Mouse (Mus musculus): ENCODE measurements around the gene Brap. TPM values are rescaled to one million over a fixed set of nuclear protein-coding genes. Genes with fewer than 3 reads are reported as not detected.
"Not testable (repeated sequence)": the region's sequence is repeated elsewhere in the genome, so short reads cannot be mapped to it uniquely, and the experiment has no call there.

Gene Brap
- polyA plus RNA-seq, 1 experiment from 2014 or later, result 37.6 TPM

DNA sequence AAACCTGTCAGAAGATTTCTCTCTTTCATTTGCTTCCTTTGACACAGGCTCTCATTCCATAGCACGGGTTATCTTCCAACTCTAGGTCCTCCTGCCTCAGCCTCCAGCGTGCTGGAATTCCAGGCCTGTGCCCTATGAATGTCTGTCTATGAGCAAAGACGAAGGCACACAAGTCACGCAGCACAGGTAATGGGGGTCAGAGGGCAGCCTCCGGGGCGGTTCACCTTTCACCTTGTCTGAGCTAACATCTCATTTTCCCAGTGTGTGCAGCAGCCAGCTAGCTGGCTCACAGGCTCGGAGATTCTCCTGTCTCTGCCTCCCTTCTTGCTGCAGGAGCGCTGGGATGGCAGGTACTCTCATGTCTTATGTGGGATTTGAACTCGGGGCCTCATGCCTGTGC lies 20.8 kb upstream of the Brap start:
- Histone ChIP-seq H3K27me3 (replicated peaks) (no peaks in the 10 kb centered on the region), H3K4me1 (no peaks in the 10 kb centered on the region), H3K4me2 (no peak overlapping the region), H3K9ac (no peak overlapping the region), H3K36me3 (no peaks in the 10 kb centered on the region), H3K27ac (no peak overlapping the region), H3K9me3 (no peaks in the 10 kb centered on the region), H3K4me3 (replicated peaks) (no peak overlapping the region)
- ATAC-seq (ENCODE audit: insufficient read depth, low FRiP score, low read depth), result no peak
- 85% methylated on average over 9 of the region's 9 CpGs for WGBS

DNA sequence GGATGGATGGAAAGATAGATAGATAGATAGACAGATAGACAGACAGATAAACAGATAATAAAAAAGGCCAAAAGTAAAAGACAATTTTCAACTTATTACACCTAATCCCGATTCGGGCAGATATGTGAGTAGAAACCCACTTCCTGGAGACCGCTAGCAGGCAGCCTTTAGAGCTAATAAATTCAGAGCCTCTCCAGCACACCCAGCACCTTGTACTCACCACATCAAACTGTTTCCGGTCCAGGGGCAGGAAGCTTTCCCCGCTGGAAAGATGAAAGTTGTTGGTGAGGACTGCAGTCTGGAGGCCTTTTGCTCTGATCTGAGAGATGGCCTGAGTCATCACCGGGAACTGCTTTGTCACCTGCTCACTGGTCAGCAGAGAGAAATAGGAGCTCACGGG lies 11.2 kb upstream of the Brap start:
- H3K27me3 ChIP-seq (replicated peaks), result no peaks in the 10 kb centered on the region
- 80% methylated on average over 7 of the region's 7 CpGs for WGBS
- no peak for ATAC-seq (ENCODE audit: insufficient read depth, low FRiP score, low read depth)
- H3K4me1 ChIP-seq, result no peaks in the 10 kb centered on the region
- no peak overlapping the region for H3K4me3 ChIP-seq (replicated peaks)
- no peaks in the 10 kb centered on the region for H3K36me3 ChIP-seq
- H3K4me2 ChIP-seq, result no peak overlapping the region
- H3K27ac ChIP-seq, result no peak overlapping the region
- H3K9ac ChIP-seq, result no peak overlapping the region
- no peaks in the 10 kb centered on the region for H3K9me3 ChIP-seq

DNA sequence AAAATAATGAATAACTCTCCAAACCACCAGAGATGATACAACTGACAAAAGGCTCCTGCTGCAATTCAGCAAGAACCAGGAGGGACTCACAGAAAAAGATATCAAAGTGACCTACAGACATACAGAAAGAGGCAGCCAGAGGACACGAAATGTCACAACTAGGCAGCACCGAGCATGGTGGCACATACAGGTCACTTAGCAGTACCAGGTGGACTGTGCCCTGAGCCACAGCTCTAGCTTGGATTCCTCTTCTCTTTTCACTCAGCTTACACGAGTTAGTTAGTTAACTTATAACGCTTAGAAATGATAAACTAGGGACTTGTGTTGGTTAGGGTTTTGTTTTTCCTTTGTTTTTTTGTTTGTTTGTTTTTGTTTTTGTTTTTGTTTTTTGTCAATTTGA lies 5.8 kb upstream of the Brap start:
- ATAC-seq (ENCODE audit: insufficient read depth, low FRiP score, low read depth), result no peak
- Histone ChIP-seq H3K9me3 (no peaks in the 10 kb centered on the region), H3K4me2 (no peak overlapping the region), H3K4me3 (replicated peaks) (no peak overlapping the region), H3K36me3 (no peaks in the 10 kb centered on the region), H3K27me3 (replicated peaks) (no peaks in the 10 kb centered on the region), H3K27ac (no peak overlapping the region), H3K9ac (no peak overlapping the region), H3K4me1 (no peaks in the 10 kb centered on the region)
- 82% methylated on average over 4 of the region's 4 CpGs for WGBS

DNA sequence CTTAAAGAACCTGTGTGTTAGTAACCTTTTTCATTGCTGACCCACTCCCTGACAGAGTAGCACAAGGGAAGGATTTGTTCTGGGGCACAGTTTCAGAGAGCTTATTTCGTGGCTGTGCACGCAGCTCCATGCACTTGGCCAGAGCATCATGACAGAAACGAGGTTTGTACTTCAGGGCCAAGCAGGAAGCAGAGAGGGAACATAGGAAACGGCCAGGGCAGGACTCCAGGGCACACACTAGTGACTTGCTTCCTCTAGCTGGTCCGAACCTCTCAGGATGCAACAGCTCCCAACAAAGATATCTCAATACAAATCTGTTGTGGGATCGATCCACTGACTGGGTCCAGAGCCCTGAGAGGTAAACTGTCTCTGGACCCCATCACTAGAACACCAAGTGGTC lies 3.5 kb upstream of the Brap start:
- not testable (repeated sequence) for H3K4me3 ChIP-seq (replicated peaks); H3K36me3 ChIP-seq; ATAC-seq (ENCODE audit: insufficient read depth, low FRiP score, low read depth); H3K4me2 ChIP-seq; H3K27ac ChIP-seq; H3K9me3 ChIP-seq; H3K9ac ChIP-seq; H3K27me3 ChIP-seq (replicated peaks)
- H3K4me1 ChIP-seq, result peaks cover 11% of the 10 kb centered on the region
- WGBS, result 73% methylated on average over 6 of the region's 6 CpGs

DNA sequence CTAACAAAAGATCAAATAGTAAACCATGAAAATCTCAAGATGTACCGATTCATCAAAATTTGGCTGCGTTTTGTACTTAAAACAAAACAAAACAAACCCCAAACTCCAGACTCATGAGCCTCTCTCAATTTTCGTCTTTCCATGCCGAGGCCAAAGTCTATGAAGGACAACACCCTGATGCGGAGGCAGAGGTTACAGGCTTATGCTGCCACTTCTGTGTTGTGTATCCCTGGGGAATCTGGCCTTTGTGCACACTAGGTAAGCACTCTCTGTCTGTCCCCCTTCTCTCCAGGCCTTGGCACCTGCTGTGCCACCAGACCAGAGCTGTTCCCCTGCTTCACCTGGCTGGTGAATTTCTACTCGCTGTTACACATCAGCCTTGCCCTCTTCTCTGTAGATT lies 2.7 kb upstream of the Brap start:
- not testable (repeated sequence) for H3K27ac ChIP-seq; H3K9ac ChIP-seq; H3K36me3 ChIP-seq; H3K4me3 ChIP-seq (replicated peaks); H3K4me2 ChIP-seq; H3K27me3 ChIP-seq (replicated peaks); ATAC-seq (ENCODE audit: insufficient read depth, low FRiP score, low read depth); H3K9me3 ChIP-seq
- WGBS, result 84% methylated on average over 6 of the region's 6 CpGs
- H3K4me1 ChIP-seq, result peaks cover 11% of the 10 kb centered on the region

DNA sequence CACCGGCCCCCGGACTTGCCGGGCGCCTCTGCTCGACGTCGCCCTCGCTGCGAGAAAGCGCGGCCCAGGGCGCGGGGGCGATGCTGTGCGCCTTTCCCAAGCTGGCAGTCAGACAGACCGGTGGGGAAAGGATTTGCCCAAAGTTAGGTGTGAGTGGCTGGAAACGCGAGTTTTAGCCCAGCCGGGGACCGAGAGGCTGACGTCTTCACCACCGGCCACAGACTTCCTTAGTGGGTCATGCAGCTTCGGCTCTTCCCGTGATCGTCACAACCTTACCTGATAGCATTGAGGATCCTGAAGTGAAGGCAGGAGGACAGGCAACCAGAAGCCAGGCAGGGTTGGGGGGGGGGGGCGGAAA lies 513 bp downstream of the Brap start:
- WGBS, result under 1% methylated on average over 26 of the region's 26 CpGs
- H3K27me3 ChIP-seq (replicated peaks), result no peaks in the 10 kb centered on the region

DNA sequence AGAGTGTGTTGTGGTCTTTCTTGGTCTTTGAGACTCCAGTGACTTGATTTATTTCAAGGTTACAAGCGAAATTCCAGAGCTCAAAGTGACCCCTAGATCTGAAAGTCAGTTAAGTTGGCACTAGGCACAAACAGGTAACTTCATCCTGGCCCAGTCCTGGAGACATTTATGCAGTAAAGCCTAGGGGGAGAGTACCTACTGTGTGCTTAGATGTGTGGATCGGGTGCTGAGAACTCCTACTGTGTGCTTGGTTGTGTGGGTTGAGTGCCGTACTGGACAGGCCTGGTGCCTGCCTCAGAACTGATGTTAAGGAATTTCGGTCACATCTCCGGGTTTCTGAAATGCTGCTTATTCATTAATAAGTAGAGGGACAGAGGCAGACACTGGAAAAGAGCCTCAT lies 1.1 kb downstream of the Brap start:
- H3K4me1 ChIP-seq, result peaks cover 11% of the 10 kb centered on the region
- peaks cover 14% of the 10 kb centered on the region; the same call in 1 of the 2 replicates for H3K36me3 ChIP-seq
- peak overlapping the region; percentile 86 for H3K4me2 ChIP-seq
- H3K27me3 ChIP-seq (replicated peaks), result no peaks in the 10 kb centered on the region
- H3K27ac ChIP-seq, result no peak overlapping the region
- H3K4me3 ChIP-seq (replicated peaks), result peak overlapping the region; percentile 97
- no peak for ATAC-seq (ENCODE audit: insufficient read depth, low FRiP score, low read depth)
- H3K9ac ChIP-seq, result peak overlapping the region; percentile 92
- WGBS, result 75% methylated on average over 5 of the region's 5 CpGs
- H3K9me3 ChIP-seq, result no peaks in the 10 kb centered on the region

More for the DNA sequence above, 513 bp downstream of the Brap start:
- Histone ChIP-seq H3K4me1 (peaks cover 11% of the 10 kb centered on the region), H3K9me3 (no peaks in the 10 kb centered on the region), H3K9ac (peak overlapping the region; percentile 92), H3K27ac (peak overlapping the region; percentile 64), H3K4me2 (peak overlapping the region; percentile 86), H3K36me3 (peaks cover 10% of the 10 kb centered on the region; the same call in 1 of the 2 replicates), H3K4me3 (replicated peaks) (peak overlapping the region; percentile 97)
- ATAC-seq (ENCODE audit: insufficient read depth, low FRiP score, low read depth), result no peak

DNA sequence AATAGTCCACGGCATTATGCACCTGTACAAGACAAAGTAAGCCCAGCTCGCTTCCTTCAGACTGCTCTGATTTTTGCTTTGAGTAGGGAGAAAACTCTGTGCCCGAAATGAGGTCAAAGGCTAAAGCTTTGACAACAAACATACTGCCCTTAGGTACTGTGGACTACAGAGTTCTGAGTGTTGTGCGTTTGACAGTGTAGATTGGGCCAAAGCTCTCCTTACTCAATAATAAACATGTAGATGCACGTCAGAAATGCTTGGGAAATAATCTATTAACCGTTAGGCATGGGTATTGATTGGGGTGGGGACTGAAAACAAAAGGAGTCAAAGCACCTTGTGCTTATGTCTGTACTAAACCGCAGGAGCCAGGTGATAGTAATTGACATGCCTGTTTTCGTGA lies 3.1 kb downstream of the Brap start:
- H3K9ac ChIP-seq, result no peak overlapping the region
- no peak overlapping the region for H3K4me3 ChIP-seq (replicated peaks)
- H3K36me3 ChIP-seq, result peaks cover 14% of the 10 kb centered on the region; the same call in 1 of the 2 replicates
- no peak overlapping the region for H3K27ac ChIP-seq
- 80% methylated on average over 8 of the region's 8 CpGs for WGBS
- peaks cover 11% of the 10 kb centered on the region for H3K4me1 ChIP-seq
- no peak overlapping the region for H3K4me2 ChIP-seq
- H3K27me3 ChIP-seq (replicated peaks), result no peaks in the 10 kb centered on the region
- no peak for ATAC-seq (ENCODE audit: insufficient read depth, low FRiP score, low read depth)
- no peaks in the 10 kb centered on the region for H3K9me3 ChIP-seq

DNA sequence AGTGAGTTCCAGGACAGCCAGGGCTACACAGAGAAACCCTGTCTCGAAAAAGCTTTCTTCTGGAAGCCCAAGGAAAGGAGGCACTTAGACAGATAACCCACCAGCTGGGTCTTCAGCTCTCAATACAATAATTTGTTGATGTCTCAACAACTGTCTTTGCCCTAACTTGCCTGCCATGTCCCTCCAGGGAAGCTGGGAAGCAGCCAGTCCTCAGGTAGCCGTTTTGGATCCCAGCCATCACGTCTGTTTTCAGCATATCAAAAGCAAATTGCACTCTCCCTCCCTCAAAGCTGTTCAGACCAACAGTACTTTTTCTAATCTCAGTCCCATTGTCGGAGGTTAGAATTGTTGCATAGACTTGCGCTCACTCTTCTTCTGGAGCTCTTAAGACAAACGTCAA lies 3.7 kb downstream of the Brap start:
- no peaks in the 10 kb centered on the region for H3K27me3 ChIP-seq (replicated peaks)
- ATAC-seq (ENCODE audit: insufficient read depth, low FRiP score, low read depth), result no peak
- 91% methylated on average over 6 of the region's 6 CpGs for WGBS

DNA sequence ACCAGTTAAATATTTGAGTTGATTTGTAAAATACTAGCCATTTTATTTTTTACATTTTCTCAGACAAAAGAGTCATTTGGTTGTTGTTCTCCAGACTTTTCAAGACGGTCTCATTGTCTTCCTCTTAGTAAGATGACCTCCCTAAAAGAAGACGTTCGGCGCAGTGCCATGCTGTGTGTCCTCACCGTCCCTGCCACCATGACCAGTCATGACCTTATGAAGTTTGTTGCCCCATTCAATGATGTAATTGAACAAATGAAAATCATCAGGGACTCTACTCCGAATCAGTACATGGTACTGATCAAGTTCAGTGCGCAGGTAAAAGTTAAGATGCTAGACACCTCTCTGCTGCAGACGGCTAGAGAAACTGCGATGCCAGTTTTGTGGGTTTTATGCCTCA lies 4.6 kb downstream of the Brap start:
- 93% methylated on average over 9 of the region's 9 CpGs for WGBS
- no peaks in the 10 kb centered on the region for H3K27me3 ChIP-seq (replicated peaks)
- H3K27ac ChIP-seq, result no peak overlapping the region
- H3K4me2 ChIP-seq, result no peak overlapping the region
- H3K9ac ChIP-seq, result no peak overlapping the region
- no peak for ATAC-seq (ENCODE audit: insufficient read depth, low FRiP score, low read depth)
- peaks cover 21% of the 10 kb centered on the region; the same call in 1 of the 2 replicates for H3K36me3 ChIP-seq
- no peak overlapping the region for H3K4me3 ChIP-seq (replicated peaks)
- H3K9me3 ChIP-seq, result no peaks in the 10 kb centered on the region
- peaks cover 11% of the 10 kb centered on the region for H3K4me1 ChIP-seq

More for the DNA sequence above, 3.7 kb downstream of the Brap start:
- peaks cover 15% of the 10 kb centered on the region; the same call in 1 of the 2 replicates for H3K36me3 ChIP-seq
- H3K4me1 ChIP-seq, result peaks cover 11% of the 10 kb centered on the region
- H3K9ac ChIP-seq, result no peak overlapping the region
- no peaks in the 10 kb centered on the region for H3K9me3 ChIP-seq
- no peak overlapping the region for H3K4me3 ChIP-seq (replicated peaks)
- H3K4me2 ChIP-seq, result no peak overlapping the region
- no peak overlapping the region for H3K27ac ChIP-seq

DNA sequence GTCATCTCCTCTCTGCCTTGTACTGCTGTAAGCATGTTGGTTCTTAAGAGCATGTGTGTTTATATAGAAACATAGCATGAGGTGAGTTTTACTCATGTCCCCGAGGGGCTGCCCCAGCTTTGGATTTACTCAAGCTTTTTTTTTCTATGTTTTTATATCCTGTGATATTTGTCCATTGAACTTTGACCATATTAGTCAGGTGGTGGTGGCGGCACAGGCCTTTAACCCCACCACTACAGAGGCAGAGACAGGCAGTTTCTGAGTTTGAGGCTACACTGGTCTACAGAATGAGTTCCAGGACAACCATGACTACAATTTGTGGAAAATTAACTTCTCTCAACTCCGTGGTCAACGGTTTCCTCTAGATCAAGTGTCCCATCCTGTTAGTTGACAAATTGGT lies 6.7 kb downstream of the Brap start:
- H3K4me2 ChIP-seq, result no peak overlapping the region
- H3K27me3 ChIP-seq (replicated peaks), result no peaks in the 10 kb centered on the region
- 82% methylated on average over 4 of the region's 4 CpGs for WGBS
- H3K27ac ChIP-seq, result no peak overlapping the region
- no peak overlapping the region for H3K9ac ChIP-seq
- no peaks in the 10 kb centered on the region for H3K9me3 ChIP-seq
- no peak overlapping the region for H3K4me3 ChIP-seq (replicated peaks)
- no peak for ATAC-seq (ENCODE audit: insufficient read depth, low FRiP score, low read depth)
- H3K36me3 ChIP-seq, result peaks cover 29% of the 10 kb centered on the region
- no peaks in the 10 kb centered on the region for H3K4me1 ChIP-seq

DNA sequence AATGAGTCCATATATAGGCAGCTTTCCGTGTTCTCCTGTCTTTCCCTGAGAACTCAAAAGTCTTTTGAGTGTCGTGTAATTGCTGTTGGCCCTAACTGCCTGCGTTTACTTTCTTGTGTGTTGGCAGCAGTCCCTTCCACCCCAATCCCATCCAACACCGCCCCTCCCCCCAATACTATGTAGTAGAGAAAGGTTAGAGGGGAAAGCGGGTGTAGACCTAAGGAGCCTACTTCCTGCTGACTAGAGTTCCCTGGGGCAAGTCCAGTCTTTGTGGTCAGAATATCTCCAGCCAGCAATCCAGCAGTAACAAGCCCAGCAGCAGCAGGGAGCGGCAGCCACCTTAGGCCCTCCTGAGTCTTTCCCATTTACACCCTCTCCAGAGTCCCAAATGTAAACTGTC lies 8.0 kb downstream of the Brap start:
- no peak for ATAC-seq (ENCODE audit: insufficient read depth, low FRiP score, low read depth)
- WGBS, result 65% methylated on average over 6 of the region's 6 CpGs
- no peaks in the 10 kb centered on the region for H3K9me3 ChIP-seq
- H3K4me3 ChIP-seq (replicated peaks), result no peak overlapping the region
- no peaks in the 10 kb centered on the region for H3K4me1 ChIP-seq
- H3K27me3 ChIP-seq (replicated peaks), result no peaks in the 10 kb centered on the region
- H3K9ac ChIP-seq, result no peak overlapping the region
- no peak overlapping the region for H3K4me2 ChIP-seq
- H3K27ac ChIP-seq, result no peak overlapping the region
- H3K36me3 ChIP-seq, result peaks cover 28% of the 10 kb centered on the region

DNA sequence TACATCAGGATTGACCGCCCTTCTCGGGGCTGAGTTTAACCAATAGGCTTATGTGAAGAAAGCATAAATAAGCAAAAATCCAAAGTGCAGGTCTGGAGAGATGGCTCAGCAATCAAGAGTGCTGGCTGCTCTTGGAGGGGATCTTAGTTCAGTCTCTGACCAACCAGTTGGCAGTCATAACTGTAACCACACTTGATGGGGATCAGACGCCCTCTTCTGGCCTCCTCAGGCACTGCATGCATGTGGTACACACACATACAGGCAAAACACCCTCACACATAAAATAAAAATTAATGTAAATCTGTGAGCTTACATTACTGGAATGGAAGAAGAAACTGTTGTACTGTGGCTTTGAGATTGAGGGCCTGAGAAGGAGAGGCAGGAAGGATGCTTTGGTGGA lies 10.0 kb downstream of the Brap start:
- Histone ChIP-seq H3K36me3 (peaks cover 25% of the 10 kb centered on the region), H3K27ac (no peak overlapping the region), H3K4me2 (no peak overlapping the region), H3K4me1 (no peaks in the 10 kb centered on the region), H3K4me3 (replicated peaks) (no peak overlapping the region), H3K9ac (no peak overlapping the region), H3K27me3 (replicated peaks) (no peaks in the 10 kb centered on the region), H3K9me3 (no peaks in the 10 kb centered on the region)
- 78% methylated on average over 3 of the region's 3 CpGs for WGBS
- no peak for ATAC-seq (ENCODE audit: insufficient read depth, low FRiP score, low read depth)
